Mouse (Mus musculus): ENCODE measurements around the gene Astn1. TPM values are rescaled to one million over a fixed set of nuclear protein-coding genes. Genes with fewer than 3 reads are reported as not detected.
A peak's percentile ranks its signal among the peaks of the same experiment; 100 is the strongest.

The Astn1 gene
- polyA plus RNA-seq, 1 experiment from 2014 or later = 0.55 TPM

- no peaks in the 10 kb centered on the region for H3K9me3 ChIP-seq (replicated peaks)
- no peaks in the 10 kb centered on the region for H3K27me3 ChIP-seq
- H3K4me3 ChIP-seq = no peak overlapping the region
- whole genome bisulfite sequencing = 92% methylated on average over 4 of the region's 4 CpGs
- no peak for ATAC-seq (replicated peaks; ENCODE audit: insufficient number of reproducible peaks, insufficient read depth, low FRiP score, low read depth)
- no peak overlapping the region for H3K4me2 ChIP-seq
- no peaks in the 10 kb centered on the region for H3K4me1 ChIP-seq (replicated peaks)
- no peaks in the 10 kb centered on the region for H3K36me3 ChIP-seq
- H3K9ac ChIP-seq = no peak overlapping the region
- H3K27ac ChIP-seq = no peak overlapping the region
These were observed 183.0 kb downstream of the Astn1 start for GRCm38 (mm10) chr1:158545095-158545494.

GRCm38 (mm10) chr1:158546513-158546912, 184.4 kb downstream of the Astn1 start:
- 73% methylated on average over 4 of the region's 4 CpGs for WGBS
- H3K27ac ChIP-seq = no peak overlapping the region
- ATAC-seq (replicated peaks; ENCODE audit: insufficient number of reproducible peaks, insufficient read depth, low FRiP score, low read depth) = no peak
- H3K9ac ChIP-seq = no peak overlapping the region
- H3K9me3 ChIP-seq (replicated peaks) = no peaks in the 10 kb centered on the region
- H3K4me3 ChIP-seq = no peak overlapping the region
- H3K4me2 ChIP-seq = no peak overlapping the region
- H3K36me3 ChIP-seq = no peaks in the 10 kb centered on the region
- H3K27me3 ChIP-seq = no peaks in the 10 kb centered on the region
- no peaks in the 10 kb centered on the region for H3K4me1 ChIP-seq (replicated peaks)

- no peak for ATAC-seq (replicated peaks; ENCODE audit: insufficient number of reproducible peaks, insufficient read depth, low FRiP score, low read depth)
- H3K4me1 ChIP-seq (replicated peaks) = no peaks in the 10 kb centered on the region
- no peak overlapping the region for H3K27ac ChIP-seq
- no peak overlapping the region for H3K4me3 ChIP-seq
- no peaks in the 10 kb centered on the region for H3K9me3 ChIP-seq (replicated peaks)
- H3K4me2 ChIP-seq = no peak overlapping the region
- 30% methylated on average over 3 of the region's 3 CpGs for WGBS
- H3K27me3 ChIP-seq = no peaks in the 10 kb centered on the region
- no peaks in the 10 kb centered on the region for H3K36me3 ChIP-seq
- H3K9ac ChIP-seq = no peak overlapping the region
These were observed 185.6 kb downstream of the Astn1 start for GRCm38 (mm10) chr1:158547592-158548211.

- Histone ChIP-seq H3K36me3 (no peaks in the 10 kb centered on the region), H3K27me3 (no peaks in the 10 kb centered on the region), H3K9ac (no peak overlapping the region), H3K4me2 (no peak overlapping the region), H3K4me3 (no peak overlapping the region), H3K4me1 (replicated peaks) (0 out of 2 replicates have a peak, but pooled peaks cover under 1% of the 10 kb centered on the region), H3K9me3 (replicated peaks) (no peaks in the 10 kb centered on the region), H3K27ac (no peak overlapping the region)
- no peak for ATAC-seq (replicated peaks; ENCODE audit: insufficient number of reproducible peaks, insufficient read depth, low FRiP score, low read depth)
- WGBS = 83% methylated on average over 8 of the region's 8 CpGs
These were observed 186.2 kb downstream of the Astn1 start for GRCm38 (mm10) chr1:158548319-158548718.

GRCm38 (mm10) chr1:158549616-158550015, 187.5 kb downstream of the Astn1 start:
- 71% methylated on average over 2 of the region's 2 CpGs for WGBS
- Histone ChIP-seq H3K9me3 (replicated peaks) (no peaks in the 10 kb centered on the region), H3K4me1 (replicated peaks) (peaks cover 4% of the 10 kb centered on the region; the same call in 1 of the 2 replicates), H3K27ac (no peak overlapping the region), H3K27me3 (no peaks in the 10 kb centered on the region), H3K4me2 (no peak overlapping the region), H3K36me3 (no peaks in the 10 kb centered on the region), H3K9ac (no peak overlapping the region), H3K4me3 (no peak overlapping the region)
- no peak for ATAC-seq (replicated peaks; ENCODE audit: insufficient number of reproducible peaks, insufficient read depth, low FRiP score, low read depth)

- whole genome bisulfite sequencing = 49% methylated on average over 6 of the region's 6 CpGs
- Histone ChIP-seq H3K4me3 (no peak overlapping the region), H3K27ac (no peak overlapping the region), H3K9ac (no peak overlapping the region), H3K27me3 (no peaks in the 10 kb centered on the region), H3K9me3 (replicated peaks) (no peaks in the 10 kb centered on the region), H3K4me1 (replicated peaks) (peaks cover 4% of the 10 kb centered on the region; the same call in 1 of the 2 replicates), H3K4me2 (no peak overlapping the region), H3K36me3 (no peaks in the 10 kb centered on the region)
- ATAC-seq (replicated peaks; ENCODE audit: insufficient number of reproducible peaks, insufficient read depth, low FRiP score, low read depth) = no peak
These were observed 189.9 kb downstream of the Astn1 start for GRCm38 (mm10) chr1:158551951-158552350.

GRCm38 (mm10) chr1:158553341-158553740, 191.3 kb downstream of the Astn1 start:
- no peaks in the 10 kb centered on the region for H3K9me3 ChIP-seq (replicated peaks)
- no peak for ATAC-seq (replicated peaks; ENCODE audit: insufficient number of reproducible peaks, insufficient read depth, low FRiP score, low read depth)
- H3K27me3 ChIP-seq = no peaks in the 10 kb centered on the region
- H3K9ac ChIP-seq = no peak overlapping the region
- H3K4me3 ChIP-seq = no peak overlapping the region
- H3K27ac ChIP-seq = no peak overlapping the region
- H3K36me3 ChIP-seq = no peaks in the 10 kb centered on the region
- H3K4me1 ChIP-seq (replicated peaks) = peaks cover 4% of the 10 kb centered on the region; the same call in 1 of the 2 replicates
- 65% methylated on average over 6 of the region's 6 CpGs for WGBS
- peak overlapping the region; percentile 47 for H3K4me2 ChIP-seq

- ATAC-seq (replicated peaks; ENCODE audit: insufficient number of reproducible peaks, insufficient read depth, low FRiP score, low read depth) = 0 out of 2 replicates have a peak, but pooled peaks have one; percentile 47
- peak overlapping the region; percentile 23; the same call in 1 of the 2 replicates for H3K4me3 ChIP-seq
- H3K9me3 ChIP-seq (replicated peaks) = no peaks in the 10 kb centered on the region
- H3K9ac ChIP-seq = no peak overlapping the region
- no peaks in the 10 kb centered on the region for H3K27me3 ChIP-seq
- H3K27ac ChIP-seq = peak overlapping the region; percentile 51
- peaks cover 4% of the 10 kb centered on the region; the same call in 1 of the 2 replicates for H3K4me1 ChIP-seq (replicated peaks)
- H3K36me3 ChIP-seq = no peaks in the 10 kb centered on the region
- WGBS = 11% methylated on average over 6 of the region's 6 CpGs
- peak overlapping the region; percentile 47 for H3K4me2 ChIP-seq
These were observed 192.0 kb downstream of the Astn1 start for GRCm38 (mm10) chr1:158554020-158554505.

- Histone ChIP-seq H3K36me3 (no peaks in the 10 kb centered on the region), H3K27me3 (no peaks in the 10 kb centered on the region), H3K9me3 (replicated peaks) (no peaks in the 10 kb centered on the region), H3K4me2 (no peak overlapping the region), H3K9ac (no peak overlapping the region), H3K27ac (no peak overlapping the region), H3K4me3 (no peak overlapping the region), H3K4me1 (replicated peaks) (no peaks in the 10 kb centered on the region)
- ATAC-seq (replicated peaks; ENCODE audit: insufficient number of reproducible peaks, insufficient read depth, low FRiP score, low read depth) = no peak
- WGBS = 88% methylated on average over 5 of the region's 5 CpGs
These were observed 211.1 kb downstream of the Astn1 start for GRCm38 (mm10) chr1:158573168-158573567.

- Histone ChIP-seq H3K36me3 (no peaks in the 10 kb centered on the region), H3K4me2 (no peak overlapping the region), H3K9me3 (replicated peaks) (no peaks in the 10 kb centered on the region), H3K27ac (no peak overlapping the region), H3K27me3 (no peaks in the 10 kb centered on the region), H3K4me3 (no peak overlapping the region), H3K9ac (no peak overlapping the region), H3K4me1 (replicated peaks) (no peaks in the 10 kb centered on the region)
- no peak for ATAC-seq (replicated peaks; ENCODE audit: insufficient number of reproducible peaks, insufficient read depth, low FRiP score, low read depth)
- WGBS = 81% methylated on average over 7 of the region's 7 CpGs
These were observed 211.5 kb downstream of the Astn1 start for GRCm38 (mm10) chr1:158573597-158573996.

- no peak overlapping the region for H3K4me3 ChIP-seq
- H3K4me2 ChIP-seq = no peak overlapping the region
- no peak for ATAC-seq (replicated peaks; ENCODE audit: insufficient number of reproducible peaks, insufficient read depth, low FRiP score, low read depth)
- WGBS = 56% methylated on average over 1 of the region's 1 CpGs
- no peak overlapping the region for H3K27ac ChIP-seq
- H3K36me3 ChIP-seq = no peaks in the 10 kb centered on the region
- no peaks in the 10 kb centered on the region for H3K4me1 ChIP-seq (replicated peaks)
- no peaks in the 10 kb centered on the region for H3K27me3 ChIP-seq
- H3K9ac ChIP-seq = no peak overlapping the region
- no peaks in the 10 kb centered on the region for H3K9me3 ChIP-seq (replicated peaks)
These were observed 213.9 kb downstream of the Astn1 start for GRCm38 (mm10) chr1:158575997-158576396.

- no peak overlapping the region for H3K4me3 ChIP-seq
These were observed 219.7 kb downstream of the Astn1 start for GRCm38 (mm10) chr1:158581806-158582205.

More at GRCm38 (mm10) chr1:158581806-158582205, 219.7 kb downstream of the Astn1 start:
- H3K36me3 ChIP-seq = no peaks in the 10 kb centered on the region
- no peaks in the 10 kb centered on the region for H3K9me3 ChIP-seq (replicated peaks)
- H3K4me1 ChIP-seq (replicated peaks) = no peaks in the 10 kb centered on the region
- ATAC-seq (replicated peaks; ENCODE audit: insufficient number of reproducible peaks, insufficient read depth, low FRiP score, low read depth) = no peak
- H3K27ac ChIP-seq = no peak overlapping the region
- H3K4me2 ChIP-seq = no peak overlapping the region
- H3K27me3 ChIP-seq = no peaks in the 10 kb centered on the region
- H3K9ac ChIP-seq = no peak overlapping the region

Data from heart, embryonic 15.5 days (tissue).